Mouse (Mus musculus) C2C12 (cell line): ENCODE measurements at regions not wholly inside any gene's neighbourhood (a gene's known extent, or its start where the extent isn't known, plus 50 kb on each side); places are given as distances from the start of the nearest gene placed in this dataset.

ENCODE experiments used
- CTCF ChIP-seq: IDR thresholded peaks from one replicate; pipeline ENCODE4 v1.5.1; 2011; ENCODE audit not compliant: control insufficient read depth, insufficient read depth, insufficient read length
- FOSL1 ChIP-seq: IDR thresholded peaks from one replicate; pipeline ENCODE4 v1.8.0; 2011; ENCODE audit warnings: mild to moderate bottlenecking, low read length; ENCODE audit not compliant: poor library complexity, insufficient read depth, severe bottlenecking
- MYOD1 ChIP-seq: IDR thresholded peaks from one replicate; pipeline ENCODE4 v1.6.1; 2011; ENCODE audit warnings: low read depth; ENCODE audit not compliant: control insufficient read depth, insufficient read length

GRCm38 (mm10) chr3:155942896-155943295 is 618.7 kb upstream of the Negr1 start:
- no peak for TF ChIP-seq CTCF
- TF ChIP-seq MYOD1, result no peak
- TF ChIP-seq FOSL1, result no peak
